Mouse (Mus musculus) C2C12 (cell line): ENCODE data around the gene Srpr.

Experiments
- CTCF ChIP-seq: IDR thresholded peaks from one replicate; pipeline ENCODE4 v1.5.1; 2011; ENCODE audit not compliant: control insufficient read depth, insufficient read depth, insufficient read length
- MAX ChIP-seq: IDR thresholded peaks from one replicate; pipeline ENCODE4 v1.6.1; 2011; ENCODE audit warnings: mild to moderate bottlenecking, control low read depth
- MYOD1 ChIP-seq: IDR thresholded peaks from one replicate; pipeline ENCODE4 v1.6.1; 2011; ENCODE audit warnings: low read depth; ENCODE audit not compliant: control insufficient read depth, insufficient read length
- MYOG ChIP-seq: IDR thresholded peaks from one replicate; pipeline ENCODE4 v1.6.1; 2011; ENCODE audit not compliant: control insufficient read depth, insufficient read length; ENCODE audit errors: extremely low read depth
- USF1 ChIP-seq: IDR thresholded peaks from one replicate; pipeline ENCODE4 v1.6.1; 2011; ENCODE audit warnings: low read depth, mild to moderate bottlenecking, control low read depth, moderate library complexity

DNA sequence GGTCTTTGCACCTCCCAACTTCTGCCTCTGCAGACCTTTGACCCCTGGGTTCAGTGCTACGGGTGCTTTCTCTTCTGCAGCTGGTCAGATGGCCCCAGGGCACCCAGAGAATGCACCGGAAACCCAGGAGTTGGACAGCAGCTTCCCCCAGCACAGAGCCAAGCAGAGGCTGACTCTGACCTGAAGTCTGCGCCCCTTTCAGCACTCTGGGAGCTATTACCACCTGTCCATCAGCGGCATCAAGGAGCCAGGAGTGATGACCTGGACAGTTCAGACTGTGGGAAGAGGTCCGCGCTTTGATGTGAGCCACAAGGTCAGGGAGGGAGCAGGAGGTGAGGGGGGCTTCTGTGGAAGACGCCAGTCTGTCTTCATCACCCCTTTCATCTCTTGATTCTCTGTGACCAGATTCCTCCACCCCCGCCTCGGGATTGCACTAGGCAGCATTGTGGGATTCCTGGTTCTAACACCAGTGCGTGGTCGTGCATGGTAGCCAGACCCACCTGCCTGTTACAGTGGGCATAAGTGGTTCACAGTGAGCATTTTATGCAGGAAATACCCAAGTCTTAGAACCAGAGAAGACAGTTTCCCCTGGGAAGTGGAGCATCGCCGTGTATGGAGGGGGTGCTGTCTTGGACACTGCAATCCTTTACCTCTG lies 83.6 kb downstream of the Srpr start:
- TF ChIP-seq MYOD1 (no peak), CTCF (no peak), MYOG (no peak), MAX (no peak), USF1 (no peak)
